ENCODE assay signal across 8 mouse cellular contexts in genomic region chr2:30795271-30795888, GRCm38 (mm10). TPM values are rescaled to one million over a fixed set of nuclear protein-coding genes. Genes with fewer than 3 reads are reported as not detected.
DNase-seq lines count a peak whose midpoint lies in the region; ATAC-seq lines count a peak whose summit lies in the region.
"Had no signal": no experiment of that assay in that cellular context is flagged by ENCODE, and none has a peak within 500 bp of the region (broad histone marks: within the 10 kb centered on the region; RNA-seq: fewer than 3 reads in every experiment).

No protein-coding gene starts in this region.

- ATAC-seq in liver, embryonic 11.5 days (replicated peaks; ENCODE audit: low FRiP score): no peak
- no peak for ATAC-seq in forebrain, embryonic 14.5 days
- no peak for ATAC-seq in neural tube, embryonic 13.5 days (ENCODE audit: low read depth)

- H3K4me3 ChIP-seq in liver, embryonic 11.5 days (ENCODE audit: low read depth, low read length): peak overlapping the region; percentile 51; the same call in 1 of the 2 replicates
- peak overlapping the region; percentile 33; the same call in 1 of the 2 replicates for H3K4me3 ChIP-seq in forebrain, embryonic 14.5 days (ENCODE audit: low read depth, low read length)
- H3K4me3 ChIP-seq in limb, embryonic 10.5 days: peak overlapping the region; percentile 55
- H3K4me3 ChIP-seq in neural tube, embryonic 13.5 days: no peak overlapping the region

- peak overlapping the region; percentile 79 for H3K4me2 ChIP-seq in liver, embryonic 11.5 days
- H3K4me2 ChIP-seq in forebrain, embryonic 14.5 days (ENCODE audit: low read length): peak overlapping the region; percentile 61; the same call in 1 of the 2 replicates
- peak overlapping the region; percentile 60 for H3K4me2 ChIP-seq in neural tube, embryonic 13.5 days

- no peaks in the 10 kb centered on the region for H3K36me3 ChIP-seq in liver, embryonic 11.5 days (ENCODE audit: control insufficient read depth, insufficient read depth, low read length)
- H3K36me3 ChIP-seq in forebrain, embryonic 14.5 days (ENCODE audit: control insufficient read depth, insufficient read depth, low read length): no peaks in the 10 kb centered on the region
- no peaks in the 10 kb centered on the region for H3K36me3 ChIP-seq in limb, embryonic 10.5 days
- no peaks in the 10 kb centered on the region for H3K36me3 ChIP-seq in neural tube, embryonic 13.5 days

- DNase-seq in liver, embryonic 11.5 days (ENCODE audit: low spot score): no peak
- DNase-seq in liver: no peak
- no peak for DNase-seq in forebrain, embryonic 14.5 days (ENCODE audit: low spot score)
- DNase-seq in limb, embryonic 10.5 days (ENCODE audit: low spot score): no peak
- DNase-seq in spleen, postnatal 10 days (ENCODE audit: low spot score in 2 of 2): no peak
- no peak for DNase-seq in cerebellum, adult 18-20 months

- no peak overlapping the region for H3K27ac ChIP-seq in liver, embryonic 11.5 days (ENCODE audit: low read depth, low read length)
- peak overlapping the region; percentile 81 for H3K27ac ChIP-seq in forebrain, embryonic 14.5 days (ENCODE audit: low read depth, low read length)
- H3K27ac ChIP-seq in limb, embryonic 10.5 days: peak overlapping the region; percentile 91
- H3K27ac ChIP-seq in neural tube, embryonic 13.5 days (replicated peaks): peak overlapping the region; percentile 85

- no peak overlapping the region; the same call in 1 of the 2 replicates for H3K9ac ChIP-seq in liver, embryonic 11.5 days (ENCODE audit: low read depth, low read length)
- H3K9ac ChIP-seq in forebrain, embryonic 14.5 days (ENCODE audit: low read length): peak overlapping the region; percentile 35; the same call in 1 of the 2 replicates
- peak overlapping the region; percentile 27; the same call in 1 of the 2 replicates for H3K9ac ChIP-seq in neural tube, embryonic 13.5 days

- H3K27me3 ChIP-seq in liver, embryonic 11.5 days (replicated peaks; ENCODE audit: control insufficient read depth, insufficient read depth, low read length): peaks cover 31% of the 10 kb centered on the region
- no peaks in the 10 kb centered on the region for H3K27me3 ChIP-seq in forebrain, embryonic 14.5 days (replicated peaks; ENCODE audit: control insufficient read depth, insufficient read depth, low read length)
- peaks cover 24% of the 10 kb centered on the region for H3K27me3 ChIP-seq in limb, embryonic 10.5 days (ENCODE audit: low read depth, poor library complexity, severe bottlenecking)
- H3K27me3 ChIP-seq in neural tube, embryonic 13.5 days: peaks cover 9% of the 10 kb centered on the region

- H3K9me3 ChIP-seq in liver, embryonic 11.5 days (ENCODE audit: control insufficient read depth, low read length): no peaks in the 10 kb centered on the region
- H3K9me3 ChIP-seq in forebrain, embryonic 14.5 days (replicated peaks; ENCODE audit: control insufficient read depth, low read length): no peaks in the 10 kb centered on the region
- no peaks in the 10 kb centered on the region for H3K9me3 ChIP-seq in limb, embryonic 10.5 days (replicated peaks)
- H3K9me3 ChIP-seq in neural tube, embryonic 13.5 days: no peaks in the 10 kb centered on the region

- 77% methylated on average over 7 of the region's 7 CpGs for WGBS in liver, embryonic 11.5 days
- 65% methylated on average over 7 of the region's 7 CpGs for WGBS in forebrain, embryonic 14.5 days
- 59% methylated on average over 7 of the region's 7 CpGs for WGBS in limb, embryonic 10.5 days
- 62% methylated on average over 7 of the region's 7 CpGs for WGBS in neural tube, embryonic 13.5 days

- peaks cover 17% of the 10 kb centered on the region for H3K4me1 ChIP-seq in liver, embryonic 11.5 days (replicated peaks; ENCODE audit: control insufficient read depth, insufficient read depth, low read length)
- peaks cover 19% of the 10 kb centered on the region for H3K4me1 ChIP-seq in forebrain, embryonic 14.5 days (ENCODE audit: control insufficient read depth, insufficient read depth, low read length)
- peaks cover 59% of the 10 kb centered on the region for H3K4me1 ChIP-seq in limb, embryonic 10.5 days
- H3K4me1 ChIP-seq in neural tube, embryonic 13.5 days (replicated peaks): peaks cover 42% of the 10 kb centered on the region

RNA-seq across cellular contexts. Expression of gene 1700001O22Rik, which starts 8.1 kb away (rescaled TPM):
- polyA plus RNA-seq in liver, embryonic 11.5 days (2014; fragmentation: Nextera tagmentation; extraction: Ambion mirVana): 0.40 and 0.75 TPM in 2 replicates
- 2.4 and 2.7 TPM in 2 replicates for polyA plus RNA-seq in forebrain, embryonic 14.5 days (2014; fragmentation: Nextera tagmentation; extraction: Ambion mirVana)
- 2.1 and 4.0 TPM in 2 replicates for polyA plus RNA-seq in limb, embryonic 10.5 days (2016; fragmentation: Nextera tagmentation; extraction: Ambion mirVana)
- 0.91 and 1.3 TPM in 2 replicates for polyA plus RNA-seq in neural tube, embryonic 13.5 days (2015; fragmentation: Nextera tagmentation; extraction: Ambion mirVana)
- polyA plus RNA-seq: liver, adult 2 months had no signal

RNA-seq across cellular contexts. Expression of gene Ntmt1, which starts 12.2 kb away (rescaled TPM):
- 75.9 and 85.2 TPM in 2 replicates for polyA plus RNA-seq in liver, embryonic 11.5 days (2014; fragmentation: Nextera tagmentation; extraction: Ambion mirVana)
- 128 and 139 TPM in 2 replicates for polyA plus RNA-seq in forebrain, embryonic 14.5 days (2014; fragmentation: Nextera tagmentation; extraction: Ambion mirVana)
- polyA plus RNA-seq in limb, embryonic 10.5 days (2016; fragmentation: Nextera tagmentation; extraction: Ambion mirVana): 138 and 141 TPM in 2 replicates
- 101 and 107 TPM in 2 replicates for polyA plus RNA-seq in neural tube, embryonic 13.5 days (2015; fragmentation: Nextera tagmentation; extraction: Ambion mirVana)

RNA-seq across cellular contexts. Expression of gene Asb6, which starts 34.8 kb away (rescaled TPM):
- polyA plus RNA-seq in liver, embryonic 11.5 days (2014; fragmentation: Nextera tagmentation; extraction: Ambion mirVana): 44.2 and 45.6 TPM in 2 replicates
- polyA plus RNA-seq in forebrain, embryonic 14.5 days (2014; fragmentation: Nextera tagmentation; extraction: Ambion mirVana): 35.9 and 39.9 TPM in 2 replicates
- polyA plus RNA-seq in limb, embryonic 10.5 days (2016; fragmentation: Nextera tagmentation; extraction: Ambion mirVana): 59.4 and 61.3 TPM in 2 replicates
- polyA plus RNA-seq in neural tube, embryonic 13.5 days (2015; fragmentation: Nextera tagmentation; extraction: Ambion mirVana): 38.2 and 39.8 TPM in 2 replicates

RNA-seq across cellular contexts. Expression of gene Prrx2, which starts 39.4 kb away (rescaled TPM):
- 8.2 and 9.4 TPM in 2 replicates for polyA plus RNA-seq in liver, embryonic 11.5 days (2014; fragmentation: Nextera tagmentation; extraction: Ambion mirVana)
- polyA plus RNA-seq in forebrain, embryonic 14.5 days (2014; fragmentation: Nextera tagmentation; extraction: Ambion mirVana): 2.9 and 3.0 TPM in 2 replicates
- 111 and 140 TPM in 2 replicates for polyA plus RNA-seq in limb, embryonic 10.5 days (2016; fragmentation: Nextera tagmentation; extraction: Ambion mirVana)
- 1.7 and 4.9 TPM in 2 replicates for polyA plus RNA-seq in neural tube, embryonic 13.5 days (2015; fragmentation: Nextera tagmentation; extraction: Ambion mirVana)
- polyA plus RNA-seq: liver, adult 2 months had no signal
